Mouse (Mus musculus): ENCODE data around the gene Slc24a3.

Gene Slc24a3

DNA sequence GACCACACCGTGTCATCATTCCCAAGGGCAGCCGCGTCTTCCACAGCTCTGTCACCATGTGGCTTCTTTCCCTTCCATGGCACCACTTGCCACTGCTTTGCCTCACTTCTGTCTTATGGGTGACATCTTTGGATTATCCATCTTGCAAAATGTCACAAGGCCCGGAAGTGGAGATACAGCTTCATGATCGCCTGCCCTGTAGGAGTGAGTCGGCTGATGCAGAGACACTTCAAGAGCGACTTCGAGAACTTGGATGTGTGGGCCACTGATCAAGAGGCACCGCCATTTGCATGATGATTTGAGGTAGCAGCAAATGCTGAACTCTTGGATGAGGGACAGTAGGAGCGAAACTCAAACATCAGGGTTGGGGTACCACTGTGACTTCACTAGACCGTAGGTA lies 46.0 kb downstream of the Slc24a3 start:
- no peak for DNase-seq

DNA sequence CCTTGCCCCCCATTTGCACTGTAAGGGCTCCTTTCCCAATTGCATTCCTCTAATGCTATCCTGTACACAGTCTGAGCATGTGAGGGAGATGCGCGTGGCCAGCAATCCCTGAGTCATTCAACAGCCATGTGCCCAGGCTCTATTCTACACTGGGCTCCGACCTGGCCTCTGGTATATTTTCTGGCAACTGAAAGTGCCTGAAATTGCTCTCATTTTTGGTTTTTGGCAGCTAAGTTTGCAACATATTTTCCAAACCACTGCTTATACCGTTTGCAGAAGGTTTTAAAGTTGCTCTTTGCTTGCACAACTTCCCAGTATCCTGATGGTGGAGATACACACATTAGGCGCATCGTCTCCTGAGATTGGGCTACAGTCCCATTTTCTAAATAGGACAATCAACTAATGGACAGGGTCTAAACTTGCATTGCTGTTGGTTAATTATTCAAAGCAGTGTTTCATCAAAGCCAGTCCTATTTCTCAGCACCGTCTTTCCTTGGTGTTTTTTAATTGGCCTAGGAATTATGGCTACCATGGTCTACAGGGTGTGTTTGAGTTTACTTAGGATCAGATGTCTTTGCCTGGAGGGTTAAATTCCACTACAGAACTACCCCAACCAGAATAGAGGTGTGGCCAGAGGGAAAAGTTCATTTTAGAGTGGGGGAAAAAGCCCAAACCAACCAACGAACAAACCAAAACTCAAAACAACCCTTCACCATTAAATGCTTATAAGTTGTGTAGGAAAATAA lies 46.7 kb downstream of the Slc24a3 start:
- no peak for DNase-seq

DNA sequence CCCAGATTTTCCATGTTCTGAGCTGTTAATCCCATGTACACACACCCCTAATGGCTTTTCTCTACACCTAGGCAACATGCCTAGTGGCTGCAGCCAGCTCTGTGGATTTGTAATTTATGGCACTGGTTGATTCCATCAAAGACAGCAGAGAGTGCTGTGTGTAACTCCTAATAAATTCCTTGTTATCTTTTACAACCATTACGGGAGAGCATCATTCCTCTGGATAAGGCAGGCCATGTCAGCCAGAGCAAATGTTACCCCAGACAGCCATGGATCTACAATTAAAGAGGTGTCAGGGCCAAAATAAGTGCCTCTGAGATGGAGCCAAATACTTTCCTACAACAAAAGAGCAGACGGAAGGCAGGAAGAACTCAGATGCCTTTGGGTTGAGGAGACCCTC lies 49.0 kb downstream of the Slc24a3 start:
- no peak for DNase-seq

DNA sequence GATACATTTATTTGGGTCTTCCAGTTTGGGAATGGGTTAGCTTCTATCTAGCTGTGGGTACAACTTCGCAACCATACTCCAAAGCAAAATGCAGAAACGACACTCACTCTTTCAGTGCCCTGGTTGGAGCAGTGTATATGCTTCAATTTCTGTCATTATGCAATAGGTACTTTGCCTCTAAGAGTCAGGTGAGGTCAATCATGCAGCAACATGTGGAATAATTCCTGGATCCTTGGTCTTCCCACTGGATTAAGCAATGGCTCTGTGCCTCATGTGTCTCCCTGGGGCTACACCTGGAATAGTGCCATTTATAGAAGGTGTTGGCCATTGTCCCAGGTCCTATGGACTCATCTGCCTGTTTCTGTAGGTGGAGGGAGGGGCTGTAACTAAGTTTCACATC lies 49.9 kb downstream of the Slc24a3 start:
- no peak for DNase-seq

DNA sequence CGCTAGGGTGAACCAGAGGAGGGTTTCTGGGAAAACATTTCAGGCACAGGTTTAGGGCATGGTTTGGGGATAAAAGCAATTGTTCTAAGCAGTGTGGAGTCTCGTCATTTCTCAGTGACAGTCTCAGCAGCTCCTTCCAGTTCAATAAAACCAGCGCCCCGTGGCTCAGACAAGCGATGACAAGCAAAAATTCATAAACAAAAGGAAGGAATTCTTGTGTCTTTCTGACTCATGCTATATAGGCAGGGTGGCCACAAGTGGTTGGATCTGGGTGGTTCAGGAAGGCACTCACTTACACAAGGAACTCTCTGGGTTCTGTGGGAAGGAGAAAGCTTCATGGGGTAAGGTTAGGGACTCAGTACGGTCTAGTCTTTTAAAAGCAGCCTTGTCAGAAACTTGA lies 51.7 kb downstream of the Slc24a3 start:
- no peak for DNase-seq

DNA sequence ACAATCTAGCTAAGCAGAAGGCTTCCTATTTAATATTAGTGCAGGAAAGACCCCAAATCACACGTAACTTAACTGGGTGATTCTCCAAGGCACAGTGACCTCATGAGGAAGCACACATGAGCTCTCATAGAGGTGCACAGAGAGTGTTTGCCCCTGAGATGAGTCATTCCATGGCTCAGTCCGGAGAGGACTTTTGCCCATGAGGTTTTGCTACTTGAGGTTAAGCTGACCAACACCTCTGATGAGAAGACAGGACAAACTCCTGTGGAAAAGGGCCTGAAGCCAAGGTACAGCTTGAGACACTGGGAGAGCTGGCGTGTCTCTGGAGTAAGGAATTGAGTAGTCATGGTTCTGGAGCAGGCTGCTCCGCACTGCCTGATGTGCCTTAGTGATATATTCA lies 56.1 kb downstream of the Slc24a3 start:
- DNase-seq = no peak

DNA sequence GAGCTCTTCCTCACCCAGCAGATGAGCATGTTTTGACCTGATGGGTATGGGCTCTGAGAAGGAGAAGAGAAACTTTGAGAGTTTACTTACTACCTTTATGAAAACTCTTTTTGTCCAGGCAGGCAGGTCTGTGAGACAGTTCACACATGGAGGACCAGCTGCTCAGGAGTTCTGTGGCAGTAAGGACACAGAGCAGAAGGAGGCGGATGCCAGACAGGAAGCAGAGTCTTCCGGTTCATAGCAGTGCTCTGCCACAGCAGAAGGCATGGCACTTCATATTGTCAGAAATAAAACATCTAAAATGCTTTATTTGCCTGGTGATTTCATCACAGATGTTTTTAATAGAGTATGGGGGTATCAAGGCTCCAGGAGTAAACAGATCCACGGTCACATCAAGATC lies 58.1 kb downstream of the Slc24a3 start:
- DNase-seq = no peak

DNA sequence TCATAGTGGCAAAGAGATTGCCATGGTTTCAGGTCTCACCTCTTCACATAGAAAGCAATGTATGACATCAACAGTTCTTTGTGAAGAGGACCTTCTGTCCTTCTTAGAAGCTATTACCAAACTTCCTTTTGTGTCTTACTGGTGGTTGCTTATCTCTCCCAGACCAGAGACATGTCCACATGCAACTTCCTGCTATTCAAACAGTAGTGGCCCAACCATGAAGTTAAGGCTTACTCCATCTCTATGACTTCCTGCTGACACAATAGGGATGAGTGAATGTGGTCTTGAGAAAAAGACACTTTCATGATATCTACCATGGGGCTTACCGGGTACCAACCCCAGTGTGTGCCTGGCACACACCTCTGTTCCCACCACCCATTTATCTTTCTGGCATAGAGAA lies 58.5 kb downstream of the Slc24a3 start:
- DNase-seq = no peak

DNA sequence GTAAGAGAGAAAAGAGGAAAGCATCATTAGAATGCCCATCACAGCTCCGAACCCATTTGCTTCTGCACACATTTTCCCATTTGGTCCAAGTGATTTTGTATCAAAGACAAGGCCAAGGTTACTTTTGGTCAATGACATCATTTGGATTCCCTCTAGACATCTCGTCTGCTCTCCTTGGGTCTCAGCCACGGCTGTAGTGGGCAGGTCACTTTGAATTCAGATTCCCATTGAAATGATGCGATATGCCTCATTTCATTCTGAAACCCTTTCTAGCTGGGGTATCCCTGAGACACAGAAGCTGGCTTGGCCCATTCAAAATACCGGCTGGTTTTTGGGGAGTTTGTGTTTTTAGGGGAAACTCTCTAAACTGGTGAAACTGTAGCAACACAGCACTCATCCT lies 59.8 kb downstream of the Slc24a3 start:
- no peak for DNase-seq

DNA sequence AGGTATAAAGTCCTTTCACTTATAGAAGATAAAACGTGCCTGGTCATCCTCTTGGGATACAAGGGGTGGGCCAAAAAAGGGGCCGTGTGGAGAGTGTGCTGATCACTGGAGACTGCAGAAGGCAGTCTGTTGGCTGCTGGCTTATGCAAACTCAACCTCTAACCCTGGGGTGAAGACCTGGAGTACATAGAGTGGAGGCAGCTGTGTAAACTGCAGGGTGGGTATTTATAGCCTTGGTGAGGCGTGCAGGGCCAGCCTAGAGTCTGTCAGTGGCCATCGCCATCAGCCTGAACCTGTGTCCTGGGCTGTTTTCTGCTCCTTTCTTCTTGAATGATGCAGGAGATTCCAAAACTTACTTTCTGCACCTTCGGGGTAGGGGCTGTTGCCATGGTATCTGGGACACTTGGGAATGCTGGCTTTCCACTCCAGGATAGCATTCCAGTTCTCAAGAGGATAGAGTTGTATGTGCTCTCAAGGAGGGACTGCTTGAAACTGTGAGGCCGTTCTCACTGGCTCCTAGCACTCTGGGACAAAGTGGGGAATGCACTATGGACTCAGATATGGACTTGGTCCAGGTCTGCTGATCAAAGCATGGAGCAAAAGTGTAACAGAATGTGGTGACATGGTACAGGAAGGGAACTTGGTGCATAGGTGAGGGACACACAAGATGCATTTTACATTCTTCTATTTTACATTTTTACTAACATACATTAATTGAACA lies 65.4 kb downstream of the Slc24a3 start:
- DNase-seq = no peak

DNA sequence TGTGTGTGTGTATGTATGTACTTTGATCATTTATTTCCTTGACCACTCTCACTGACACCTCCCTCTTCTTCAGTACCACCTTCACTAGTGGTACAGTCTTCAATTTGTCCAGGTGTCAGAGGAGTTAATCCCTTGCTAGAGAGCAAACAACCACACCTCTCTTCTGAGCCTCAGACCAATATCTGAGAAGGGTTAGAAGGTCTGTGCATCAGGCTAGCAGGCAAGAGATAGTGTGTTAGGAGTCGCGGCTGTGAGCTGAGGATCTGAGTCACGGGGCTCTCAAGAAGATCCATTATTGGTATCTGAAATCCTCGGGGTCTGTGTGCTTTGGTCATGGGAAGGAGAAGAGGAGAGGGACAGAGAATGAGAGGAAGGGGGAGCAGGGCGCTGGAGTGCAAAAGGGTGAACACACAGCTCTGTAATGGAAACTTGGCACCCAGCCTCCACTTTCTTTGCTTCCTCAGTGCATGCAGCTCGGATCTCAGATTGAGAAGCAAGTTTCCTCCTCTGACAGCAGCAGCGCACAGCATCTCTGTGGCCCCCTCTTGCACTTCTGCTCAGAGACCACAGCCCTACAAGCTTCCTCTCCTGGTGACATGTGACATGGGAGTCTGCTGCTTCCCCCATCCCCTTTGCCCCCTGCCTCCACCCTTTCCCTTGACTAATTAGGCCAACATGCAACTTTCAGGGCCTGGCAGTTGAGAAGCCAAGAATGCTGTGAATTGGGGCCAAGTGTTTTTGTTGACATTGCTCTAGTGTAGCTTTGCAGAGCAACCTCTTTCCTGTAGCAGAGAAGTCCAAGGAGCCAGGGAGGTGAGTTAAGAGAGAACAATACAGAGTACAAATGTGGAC lies 66.2 kb downstream of the Slc24a3 start:
- DNase-seq = no peak

DNA sequence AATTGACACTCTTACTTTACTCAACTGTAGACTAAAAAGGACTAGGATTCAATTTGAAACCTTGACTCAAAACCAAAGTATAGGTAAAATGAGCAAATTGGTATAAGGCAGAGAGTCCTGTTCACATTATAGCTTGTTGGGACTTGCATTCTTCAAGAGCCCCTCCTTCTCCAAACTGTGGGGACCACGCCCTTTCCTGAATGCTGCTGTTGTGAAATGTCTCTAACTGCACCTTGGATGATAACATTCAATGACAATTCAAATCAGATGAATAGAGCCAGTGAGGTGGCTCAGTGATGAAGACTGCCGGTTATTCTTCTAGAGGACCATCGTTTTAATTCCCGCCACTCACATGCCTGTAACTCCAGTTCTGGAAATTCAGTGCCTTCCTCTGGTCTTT lies 78.8 kb downstream of the Slc24a3 start:
- DNase-seq = no peak

DNA sequence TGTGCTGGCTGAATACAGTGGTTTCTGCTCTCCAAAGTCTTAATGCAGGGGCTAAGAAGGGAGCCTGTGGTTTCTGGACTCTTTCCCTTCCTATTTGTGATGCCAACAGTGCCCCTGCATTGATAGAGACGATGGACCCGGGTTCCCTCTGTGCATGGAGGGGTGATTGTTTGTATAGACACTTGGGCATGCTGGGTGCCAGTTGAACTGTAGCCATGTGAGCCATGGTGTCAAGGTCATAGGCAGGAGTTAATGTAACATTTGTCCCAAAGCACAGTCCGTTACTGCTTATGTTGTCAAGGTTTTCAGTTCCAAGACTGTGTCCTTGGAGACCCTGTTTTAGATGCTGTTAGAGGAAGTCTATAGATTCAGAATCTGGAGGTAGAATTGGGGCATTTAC lies 80.6 kb downstream of the Slc24a3 start:
- DNase-seq = no peak

DNA sequence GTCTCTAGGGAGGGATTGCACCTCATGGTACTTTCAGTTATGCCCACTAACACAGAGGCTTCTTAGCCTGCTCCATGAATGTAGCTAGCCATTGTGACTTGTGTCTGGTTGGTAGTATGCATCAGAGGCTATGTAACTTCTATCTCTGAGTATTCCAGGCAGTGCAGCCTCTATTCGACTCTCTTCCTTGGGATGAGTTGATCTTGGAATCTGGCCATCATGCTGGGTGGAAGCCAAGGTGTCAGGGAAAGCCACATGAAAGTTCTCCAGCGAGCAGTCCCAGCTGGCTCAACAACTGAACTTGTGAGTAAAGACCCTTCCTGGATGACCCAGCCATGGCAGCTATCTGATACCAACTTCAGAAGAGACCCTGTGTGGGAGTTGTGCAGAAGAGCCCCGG lies 89.8 kb downstream of the Slc24a3 start:
- no peak for DNase-seq

DNA sequence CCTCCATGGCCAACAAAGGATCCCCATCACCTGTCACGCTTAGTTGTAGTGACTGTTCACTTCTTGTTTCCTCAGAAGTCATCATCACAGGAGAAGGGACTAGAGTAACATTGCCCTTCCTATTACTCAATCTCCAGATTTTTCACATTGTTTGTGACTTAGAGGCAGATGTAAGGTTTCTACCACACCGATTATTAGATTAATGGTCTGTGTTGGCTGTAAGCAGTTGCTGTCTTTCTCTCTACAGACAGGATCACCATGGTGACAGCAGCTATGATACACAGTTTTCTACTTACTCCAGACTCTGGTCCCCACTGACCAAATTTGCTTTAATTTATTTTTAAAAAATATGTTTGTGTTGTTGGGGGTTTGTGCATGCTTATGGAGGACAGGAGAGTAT lies 90.3 kb downstream of the Slc24a3 start:
- DNase-seq = no peak

DNA sequence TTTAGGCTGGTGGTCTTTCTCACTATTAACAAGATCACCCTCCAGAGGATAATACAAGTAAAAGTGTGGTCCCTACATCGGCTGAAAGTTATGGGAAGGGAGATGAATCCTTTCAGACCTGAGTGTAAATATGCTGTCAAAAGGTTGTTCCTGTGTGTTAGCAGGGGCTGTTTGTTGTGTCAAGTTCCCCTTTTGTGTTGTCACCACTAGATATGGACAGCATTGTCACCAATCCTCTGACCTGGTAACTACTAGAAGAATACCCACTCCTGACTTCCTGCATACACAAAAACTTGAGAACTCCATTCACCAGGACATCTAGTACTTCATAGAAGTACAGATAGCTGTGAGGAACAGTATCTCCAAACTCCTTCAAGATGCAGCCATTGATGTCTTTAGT lies 93.0 kb downstream of the Slc24a3 start:
- no peak for DNase-seq

DNA sequence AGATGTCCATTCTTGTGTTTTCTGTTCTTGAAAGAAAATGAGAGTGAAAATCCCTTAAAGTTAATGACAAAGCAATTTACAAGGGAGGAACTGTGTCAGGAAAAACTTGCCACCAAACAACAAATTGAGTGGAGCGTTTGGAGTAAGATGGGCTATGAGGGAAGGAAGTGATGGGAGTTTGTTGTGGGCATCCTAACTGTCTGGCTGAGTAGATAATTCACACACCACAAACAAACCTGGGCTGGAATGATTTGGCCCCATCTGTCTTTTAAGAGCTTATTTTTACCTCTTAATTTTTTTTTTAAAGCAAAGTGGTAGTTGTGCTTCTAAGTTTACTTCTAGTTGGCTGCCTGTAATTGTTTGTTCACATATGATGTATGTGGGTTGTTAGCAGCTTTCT lies 94.6 kb downstream of the Slc24a3 start:
- no peak for DNase-seq

DNA sequence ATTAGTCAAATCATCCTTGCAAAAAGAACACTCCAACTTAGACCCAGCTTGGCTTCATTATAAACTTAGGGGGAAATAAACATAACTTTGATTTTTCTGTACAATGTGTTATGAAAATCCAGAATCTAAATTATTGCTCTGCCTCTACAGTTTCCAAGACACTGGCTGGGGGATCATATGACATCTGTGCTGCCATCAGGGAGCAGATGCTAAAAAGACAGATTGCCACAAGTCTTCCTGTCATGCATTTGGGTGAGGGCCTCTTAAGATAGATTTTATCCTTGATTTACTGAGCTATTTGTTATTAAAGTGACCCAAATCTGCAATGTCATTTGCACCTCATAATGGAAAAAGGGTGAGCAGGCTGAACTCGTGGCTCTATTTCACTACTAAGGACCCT lies 99.2 kb downstream of the Slc24a3 start:
- DNase-seq = no peak

DNA sequence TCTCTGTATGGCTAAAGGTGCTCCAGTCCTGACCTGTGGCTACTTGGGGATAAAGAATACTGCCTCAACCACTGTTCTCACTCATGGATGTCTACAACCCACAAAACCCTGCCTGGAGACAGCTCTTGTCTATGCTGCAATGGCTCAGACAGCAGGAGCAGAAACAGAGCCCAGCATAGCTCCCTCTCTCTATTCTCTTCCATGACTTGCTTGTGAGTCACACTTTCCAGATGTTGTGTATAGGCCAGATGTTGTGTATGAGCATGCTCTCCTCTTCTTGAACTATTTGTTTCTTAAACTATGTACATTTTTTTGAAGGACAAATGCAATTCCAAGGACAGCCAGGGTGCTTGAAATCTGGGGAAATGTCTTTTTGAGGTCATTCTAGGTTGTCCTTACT lies 101.4 kb downstream of the Slc24a3 start:
- no peak for DNase-seq

DNA sequence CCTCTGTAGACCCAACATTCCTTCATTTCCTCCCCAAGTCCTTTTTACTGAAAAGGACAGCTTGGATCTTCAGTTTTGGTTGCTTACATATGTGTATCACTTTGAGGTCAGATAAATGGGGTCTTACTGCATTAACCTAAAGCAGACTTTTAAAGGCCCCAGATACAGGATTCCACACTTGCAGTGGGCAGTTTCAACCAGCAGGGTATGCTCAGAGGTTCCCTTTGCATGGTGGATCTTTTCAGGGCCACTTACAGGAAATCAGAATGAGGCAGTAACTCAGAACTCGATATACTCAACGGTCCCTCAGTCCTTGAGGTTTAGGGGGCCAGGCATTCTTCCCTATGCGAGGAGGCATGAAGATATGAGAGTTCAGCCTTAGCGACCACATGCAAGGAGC lies 101.9 kb downstream of the Slc24a3 start:
- no peak for DNase-seq

DNA sequence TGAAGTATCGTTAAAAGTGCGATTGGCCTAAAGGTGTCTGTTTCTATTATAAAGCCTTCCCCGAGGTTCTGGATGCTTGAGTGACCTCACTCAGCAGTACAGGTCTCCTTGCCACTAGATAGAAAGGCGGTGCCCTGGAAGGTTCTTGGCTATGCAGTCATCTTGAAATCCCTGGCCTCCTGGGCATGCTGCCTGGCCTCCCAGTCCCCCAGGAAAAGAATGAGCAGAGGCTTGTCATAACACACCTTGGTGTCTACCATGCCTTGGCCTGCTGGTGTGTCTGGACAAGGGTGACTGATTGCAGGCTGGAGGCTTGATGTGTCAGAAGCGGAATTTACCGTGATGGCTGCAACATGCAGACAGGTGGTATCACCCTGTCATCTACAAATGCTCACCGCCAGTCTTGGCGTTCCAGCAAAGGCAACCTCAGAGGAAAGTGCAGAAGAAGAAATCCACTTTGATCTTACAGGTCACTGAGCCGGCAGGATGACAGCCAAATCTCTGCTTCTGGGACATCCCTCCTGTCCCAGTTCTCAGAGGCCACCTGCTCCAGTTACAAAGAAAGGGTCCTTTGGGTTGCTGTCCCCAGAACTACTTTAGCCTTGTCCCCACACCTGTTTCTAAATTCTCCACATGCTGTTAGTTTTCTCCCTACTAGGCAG lies 106.6 kb downstream of the Slc24a3 start:
- DNase-seq = no peak

DNA sequence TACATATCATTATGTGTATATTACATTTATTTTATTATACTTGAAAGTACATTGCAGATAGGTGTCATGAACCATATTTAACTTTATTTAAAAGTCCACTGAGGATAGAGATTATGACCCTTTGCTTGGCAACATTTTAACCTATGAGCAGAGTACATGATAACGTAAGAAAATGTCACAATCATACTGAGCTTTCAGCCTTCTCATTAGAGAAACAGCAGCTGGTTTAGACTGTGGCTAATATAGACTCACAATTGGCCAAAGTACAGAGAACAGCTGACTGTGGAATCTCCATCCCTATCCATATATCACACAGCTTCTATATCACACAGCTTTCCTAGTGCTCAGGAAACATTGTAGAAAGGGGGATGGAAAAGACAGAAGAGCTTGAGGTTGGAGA lies 111.8 kb downstream of the Slc24a3 start:
- DNase-seq = no peak

DNA sequence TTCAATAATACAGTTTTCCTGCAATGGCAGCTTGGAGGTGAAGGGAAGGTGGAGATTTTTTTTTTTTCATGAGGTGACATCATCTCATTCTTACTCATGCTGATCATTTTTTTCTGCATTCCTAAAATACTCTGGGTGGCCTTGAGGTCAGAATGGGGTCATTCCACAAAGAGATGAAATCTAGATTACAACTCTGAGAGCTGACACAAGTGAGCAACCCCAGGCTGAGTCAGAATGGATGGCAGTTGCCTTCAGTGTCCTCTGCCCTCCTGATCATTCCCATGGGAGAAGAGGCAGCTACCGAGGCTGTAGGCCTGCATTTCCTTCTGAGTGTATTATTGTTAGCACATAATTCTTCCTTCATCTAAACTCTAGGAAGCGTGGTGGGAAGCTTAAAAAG lies 116.2 kb downstream of the Slc24a3 start:
- DNase-seq = no peak

All from B cell, adult 2 months (primary cell).